Mouse (Mus musculus) midbrain, postnatal 0 days (tissue): Measurements from ENCODE around the gene Zfp239. TPM values are rescaled to one million over a fixed set of nuclear protein-coding genes. Genes with fewer than 3 reads are reported as not detected.

Source experiments
- ATAC-seq: fragments of 200-750 bp; cut with Nextera tagmentation; 2 replicates; pipeline ENCODE4 v1.8.0; 2017; ENCODE audit warnings: moderate number of reproducible peaks, mild to moderate bottlenecking, moderate TSS enrichment, moderate library complexity; ENCODE audit not compliant: low FRiP score
- DNase-seq: peaks from one replicate; pipeline ENCODE4 v3.0.0-alpha.2; 2015; ENCODE audit warnings: low spot score
- H3K27ac ChIP-seq: fragments of 300-500 bp; sonication (generic); 2 replicates; pipeline ENCODE4 v1.5.1; 2014; ENCODE audit warnings: low read depth, mild to moderate bottlenecking, low read length, mixed read lengths
- H3K27me3 ChIP-seq: fragments of 300-500 bp; sonication (generic); 2 replicates; pipeline ENCODE4 v1.6.1; 2014; ENCODE audit warnings: low read length, control low read depth, mixed read lengths; ENCODE audit not compliant: insufficient read depth
- H3K36me3 ChIP-seq: fragments of 300-500 bp; sonication (generic); 2 replicates; pipeline ENCODE4 v1.6.1; 2014; ENCODE audit warnings: low read length, control low read depth, mixed read lengths; ENCODE audit not compliant: insufficient read depth
- H3K4me1 ChIP-seq: fragments of 300-500 bp; sonication (generic); 2 replicates; pipeline ENCODE4 v1.6.1; 2014; ENCODE audit warnings: mild to moderate bottlenecking, control low read depth, antibody characterized with exemption, low read length, mixed read lengths; ENCODE audit not compliant: insufficient read depth
- H3K4me2 ChIP-seq: fragments of 300-500 bp; sonication (generic); 2 replicates; pipeline ENCODE4 v1.6.1; 2014; ENCODE audit warnings: low read depth, mild to moderate bottlenecking, low read length, mixed read lengths; ENCODE audit not compliant: poor library complexity, severe bottlenecking
- H3K4me3 ChIP-seq: fragments of 300-500 bp; sonication (generic); 2 replicates; pipeline ENCODE4 v1.5.1; 2014; ENCODE audit warnings: low read depth, mild to moderate bottlenecking, low read length, moderate library complexity
- H3K9ac ChIP-seq: fragments of 300-500 bp; sonication (generic); replicated peaks from 2 replicates; pipeline ENCODE4 v1.6.1; 2014; ENCODE audit warnings: mild to moderate bottlenecking, low read length, moderate library complexity, mixed read lengths; ENCODE audit not compliant: poor library complexity, severe bottlenecking
- H3K9me3 ChIP-seq: fragments of 300-500 bp; sonication (generic); 2 replicates; pipeline ENCODE4 v1.6.1; 2016; ENCODE audit warnings: low read length, control low read depth
- CTCF ChIP-seq: IDR thresholded peaks from 2 replicates; pipeline ENCODE4 v1.5.1; 2016; ENCODE audit warnings: antibody characterized with exemption, mild to moderate bottlenecking
- WGBS: fragments of 180-500 bp; shearing (Covaris S2); extraction: QIAGEN DNeasy Blood & Tissue Kit; methylation state at CpG from one replicate; pipeline ENCODE4 v1.1.7; 2014; 5-methylcytosine and 5-hydroxymethylcytosine counted together
- polyA plus RNA-seq: library from polyadenylated mRNA; unstranded; fragments of >200 nt; fragmentation: Nextera tagmentation; extraction: Ambion mirVana; gene quantifications from 2 replicates; pipeline ENCODE4 v1.2.1, GENCODE M21; 2015
- total RNA-seq: library from RNA; depleted of rRNA; stranded (reverse); fragments of >200 nt; gene quantifications from 2 replicates; pipeline ENCODE4 v1.2.3, GENCODE M21; 2014

Zfp239 gene
- total and polyA plus RNA-seq, 2 experiments from 2014 or later, result 14.5 to 16.6 TPM

DNA sequence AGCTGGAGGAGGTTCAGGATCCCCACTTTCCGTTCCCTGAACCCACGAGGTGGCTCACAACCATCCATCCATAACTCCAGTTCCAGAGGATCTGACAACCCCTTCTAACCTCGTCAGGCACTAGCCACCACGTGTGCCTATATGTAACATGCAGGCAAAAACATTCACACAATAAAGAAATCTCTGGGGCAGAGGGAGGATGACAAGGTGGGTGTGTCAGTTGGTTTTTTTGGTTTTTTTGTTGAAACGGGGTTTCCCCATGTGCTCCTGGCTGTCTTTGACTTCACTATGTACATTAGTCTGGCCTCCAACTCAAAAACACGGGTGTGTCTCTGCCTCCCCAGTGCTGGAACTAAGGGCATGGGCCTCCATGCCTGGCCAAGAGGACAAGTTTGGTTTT, 28.4 kb downstream of the Zfp239 start:
- Histone ChIP-seq H3K9ac (no peak overlapping the region), H3K9me3 (no peaks in the 10 kb centered on the region), H3K4me3 (no peak overlapping the region), H3K36me3 (no peaks in the 10 kb centered on the region), H3K4me1 (no peaks in the 10 kb centered on the region), H3K4me2 (no peak overlapping the region), H3K27ac (no peak overlapping the region), H3K27me3 (no peaks in the 10 kb centered on the region)
- ATAC-seq, result no peak
- DNase-seq, result no peak
- 88% methylated on average over 6 of the region's 6 CpGs for WGBS
- no peak for TF ChIP-seq CTCF

DNA sequence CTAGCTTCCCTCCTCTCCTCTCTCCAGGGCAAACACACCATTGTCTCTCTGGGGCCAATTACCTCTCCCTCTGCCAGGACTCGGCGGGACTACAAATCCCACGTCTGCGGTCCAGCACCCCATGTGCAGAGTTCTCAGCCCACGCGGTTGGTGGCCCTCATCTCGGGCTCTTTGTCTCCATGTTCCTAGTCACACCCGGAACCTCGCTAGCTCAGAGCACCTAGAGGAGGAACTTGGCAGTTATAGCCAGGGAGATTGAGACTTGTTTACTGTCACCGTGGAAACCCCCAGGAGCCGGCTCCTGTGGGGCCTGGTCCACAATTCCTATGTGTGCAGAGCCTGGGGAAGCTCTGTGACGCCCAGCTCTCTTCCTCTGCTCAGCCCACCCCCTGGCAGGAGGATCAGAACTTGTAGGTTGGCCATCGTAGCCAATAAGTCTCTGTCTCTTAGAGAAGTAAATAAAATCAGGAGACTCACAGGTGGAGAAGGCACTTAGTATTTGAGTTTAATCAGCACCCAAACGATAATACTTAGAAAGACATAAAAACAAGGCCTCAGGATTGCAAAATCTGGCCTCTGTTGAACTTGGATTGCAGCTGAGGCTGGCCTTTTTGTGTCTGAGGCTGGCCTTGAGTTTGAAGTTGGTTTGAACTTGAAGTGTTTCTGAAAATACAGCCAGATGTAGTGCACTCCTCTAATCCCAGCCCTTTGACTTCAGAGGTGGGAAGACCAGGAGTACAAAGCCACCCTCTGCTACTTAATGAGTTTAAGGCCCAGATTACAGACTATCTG, 29.7 kb downstream of the Zfp239 start:
- Histone ChIP-seq H3K4me2 (no peak overlapping the region), H3K4me1 (no peaks in the 10 kb centered on the region), H3K27me3 (no peaks in the 10 kb centered on the region), H3K9ac (no peak overlapping the region), H3K36me3 (no peaks in the 10 kb centered on the region), H3K9me3 (no peaks in the 10 kb centered on the region), H3K4me3 (no peak overlapping the region), H3K27ac (no peak overlapping the region)
- DNase-seq, result no peak
- no peak for ATAC-seq
- WGBS, result 62% methylated on average over 14 of the region's 14 CpGs
- no peak for TF ChIP-seq CTCF

DNA sequence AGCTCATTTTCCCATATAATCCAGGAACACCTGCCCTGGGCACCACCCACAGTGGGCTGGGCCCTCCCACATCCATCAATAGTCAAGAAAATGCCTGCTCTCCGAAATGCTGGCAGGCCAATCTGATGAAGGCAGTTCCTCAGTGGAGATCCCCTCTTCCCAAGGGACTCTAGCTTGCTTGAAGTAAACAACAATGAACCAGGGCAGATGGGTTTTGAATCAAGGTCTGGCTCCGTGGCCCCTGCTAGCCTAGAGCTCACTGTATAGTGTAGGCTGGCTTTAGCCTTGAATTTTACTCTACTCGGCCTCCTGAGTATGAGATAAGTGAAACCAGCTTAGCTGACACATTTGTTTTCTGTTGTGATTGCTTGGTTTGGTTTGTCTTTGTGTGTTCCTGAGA, 30.5 kb downstream of the Zfp239 start:
- no peak overlapping the region for H3K9ac ChIP-seq
- WGBS, result 59% methylated on average over 3 of the region's 3 CpGs
- DNase-seq (no peak), ATAC-seq (no peak)
- H3K36me3 ChIP-seq, result no peaks in the 10 kb centered on the region
- H3K9me3 ChIP-seq, result no peaks in the 10 kb centered on the region
- no peak for TF ChIP-seq CTCF
- H3K4me1 ChIP-seq, result no peaks in the 10 kb centered on the region
- H3K27me3 ChIP-seq, result no peaks in the 10 kb centered on the region
- H3K4me2 ChIP-seq, result no peak overlapping the region
- H3K4me3 ChIP-seq, result no peak overlapping the region
- no peak overlapping the region for H3K27ac ChIP-seq

DNA sequence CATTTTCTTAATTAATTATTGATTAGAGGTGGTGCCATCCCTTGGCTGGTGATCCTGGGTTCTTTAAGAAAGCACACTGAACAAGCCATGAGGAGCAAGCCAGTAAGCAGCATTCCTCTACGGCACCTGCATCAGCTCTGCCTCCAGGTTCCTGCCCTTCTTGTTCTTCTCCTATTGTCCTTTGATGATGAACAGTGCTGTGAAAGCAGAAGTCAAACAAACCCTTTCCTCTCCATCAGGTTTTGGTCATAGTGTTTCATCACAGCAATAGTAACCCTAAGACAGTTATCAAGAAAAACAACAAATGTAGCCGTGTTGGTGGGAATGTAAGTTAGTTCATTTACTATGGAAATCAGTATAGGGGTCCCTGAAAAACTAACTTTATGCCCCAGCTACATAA, 31.5 kb downstream of the Zfp239 start:
- no peak for ATAC-seq
- WGBS, result 91% methylated on average over 2 of the region's 2 CpGs

DNA sequence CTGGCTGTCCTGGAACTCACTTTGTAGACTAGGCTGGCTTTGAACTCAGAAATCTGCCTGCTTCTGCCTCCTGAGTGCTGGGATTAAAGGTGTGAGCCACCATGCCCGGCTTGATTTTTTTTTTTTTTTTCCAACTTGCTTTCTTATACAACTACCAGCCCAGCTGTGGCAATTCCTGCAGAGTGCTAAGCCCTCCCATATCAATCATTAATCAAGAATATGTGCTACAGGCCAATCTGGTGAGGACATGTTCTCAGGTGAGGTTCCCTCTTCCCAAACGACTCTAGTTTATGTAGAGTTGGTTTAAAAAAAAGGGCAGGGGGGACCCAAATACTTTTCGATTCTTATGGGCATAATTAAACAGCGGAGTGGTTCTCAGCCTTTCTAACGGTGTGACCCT, 35.9 kb downstream of the Zfp239 start:
- Histone ChIP-seq H3K9me3 (no peaks in the 10 kb centered on the region), H3K4me2 (no peak overlapping the region), H3K4me1 (no peaks in the 10 kb centered on the region), H3K4me3 (no peak overlapping the region), H3K36me3 (no peaks in the 10 kb centered on the region), H3K27me3 (no peaks in the 10 kb centered on the region), H3K27ac (no peak overlapping the region), H3K9ac (no peak overlapping the region)
- TF ChIP-seq CTCF, result no peak
- DNase-seq, result no peak
- 82% methylated on average over 5 of the region's 5 CpGs for WGBS
- no peak for ATAC-seq

More for the DNA sequence above, 31.5 kb downstream of the Zfp239 start:
- Histone ChIP-seq H3K4me1 (no peaks in the 10 kb centered on the region), H3K4me3 (no peak overlapping the region), H3K4me2 (no peak overlapping the region), H3K27me3 (no peaks in the 10 kb centered on the region), H3K9me3 (no peaks in the 10 kb centered on the region), H3K36me3 (no peaks in the 10 kb centered on the region), H3K27ac (no peak overlapping the region), H3K9ac (no peak overlapping the region)
- no peak for DNase-seq
- TF ChIP-seq CTCF, result no peak

DNA sequence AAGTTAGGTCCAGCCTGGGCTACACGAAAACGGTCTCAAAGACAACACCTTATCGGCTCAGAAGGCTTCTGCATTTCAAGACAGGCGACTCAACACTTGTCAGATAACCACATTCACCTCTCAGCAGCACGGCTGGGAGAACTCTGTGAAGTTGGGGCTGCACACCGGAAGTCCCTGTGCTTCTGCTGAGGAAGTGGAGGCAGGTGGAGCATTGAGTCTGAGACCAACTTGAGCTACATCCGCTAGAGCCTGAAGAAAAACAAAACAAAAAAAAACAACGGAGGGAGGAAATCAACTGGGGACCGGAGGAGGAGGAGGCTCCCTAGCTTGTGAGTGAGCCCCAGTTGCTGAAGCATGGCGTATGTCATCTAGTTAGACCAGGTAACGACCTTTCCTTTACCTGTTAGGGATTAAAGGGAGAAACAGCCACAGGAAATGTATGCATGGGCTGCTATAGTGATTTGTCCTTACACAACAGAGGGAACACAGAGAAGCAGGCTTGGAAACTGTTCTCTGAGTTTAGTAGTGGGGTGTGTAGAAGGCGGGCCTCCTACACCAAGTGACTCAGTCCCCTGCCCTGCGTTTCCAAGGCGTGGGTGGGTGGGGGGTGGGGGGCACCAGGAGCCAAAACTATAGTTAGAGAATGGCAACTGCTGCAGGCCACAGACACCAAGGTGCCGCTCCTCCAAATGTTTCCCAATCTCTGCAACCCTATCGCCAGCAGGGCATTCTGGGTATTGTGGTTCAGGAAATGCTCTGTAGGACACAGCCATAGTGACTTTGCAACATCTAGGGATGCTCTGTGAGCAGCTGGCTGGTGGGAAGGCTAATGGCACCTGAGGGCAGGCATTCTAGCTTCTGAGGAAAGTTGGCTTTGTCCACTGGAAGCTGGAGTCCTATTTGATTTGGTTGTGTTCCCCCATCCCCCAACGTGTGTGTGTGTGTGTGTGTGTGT, 38.5 kb downstream of the Zfp239 start, which contains the start of gene Hnrnpf:
TSS of gene Hnrnpf (plus strand) at position 199 of the 955 bp plus-strand sequence.
- no peaks in the 10 kb centered on the region for H3K36me3 ChIP-seq
- no peak for TF ChIP-seq CTCF
- no peak within 1 kb of the TSS for H3K4me3 ChIP-seq
- no peak within 1 kb of the TSS for H3K9ac ChIP-seq
- no peaks in the 10 kb centered on the region for H3K9me3 ChIP-seq
- H3K27me3 ChIP-seq, result no peaks in the 10 kb centered on the region
- no peak for ATAC-seq
- WGBS, result 80% methylated on average over 17 of the region's 17 CpGs
- H3K27ac ChIP-seq, result no peak within 1 kb of the TSS
- H3K4me1 ChIP-seq, result no peaks in the 10 kb centered on the region; the same call in 1 of the 2 replicates
- no peak for DNase-seq
- no peak within 1 kb of the TSS for H3K4me2 ChIP-seq
